Mouse (Mus musculus) embryonic facial prominence, embryonic 13.5 days (tissue): ENCODE measurements around the gene Slc50a1. TPM values are rescaled to one million over a fixed set of nuclear protein-coding genes. Genes with fewer than 3 reads are reported as not detected.
A peak's percentile ranks its signal among the peaks of the same experiment; 100 is the strongest.

Experiments used
- ATAC-seq: fragments of 200-750 bp; cut with Nextera tagmentation; 2 replicates; pipeline ENCODE4 v1.8.0; 2017; ENCODE audit warnings: low read depth; ENCODE audit not compliant: insufficient number of reproducible peaks, insufficient read depth, low FRiP score, low TSS enrichment
- H3K27ac ChIP-seq: fragments of 300-500 bp; sonication (generic); 2 replicates; pipeline ENCODE4 v1.5.1; 2015; ENCODE audit warnings: moderate library complexity, mild to moderate bottlenecking, inconsistent platforms
- H3K27me3 ChIP-seq: fragments of 300-500 bp; sonication (generic); 2 replicates; pipeline ENCODE4 v1.6.1; 2015; ENCODE audit warnings: mild to moderate bottlenecking, inconsistent platforms
- H3K36me3 ChIP-seq: fragments of 300-500 bp; sonication (generic); 2 replicates; pipeline ENCODE4 v1.6.1; 2015; ENCODE audit warnings: mild to moderate bottlenecking, inconsistent platforms
- H3K4me1 ChIP-seq: fragments of 300-500 bp; sonication (generic); 2 replicates; pipeline ENCODE4 v1.6.1; 2015; ENCODE audit warnings: inconsistent platforms
- H3K4me2 ChIP-seq: fragments of 300-500 bp; sonication (generic); 2 replicates; pipeline ENCODE4 v1.6.1; 2015; ENCODE audit warnings: moderate library complexity, mild to moderate bottlenecking, inconsistent platforms
- H3K4me3 ChIP-seq: fragments of 300-500 bp; sonication (generic); 2 replicates; pipeline ENCODE4 v1.5.1; 2015; ENCODE audit warnings: mild to moderate bottlenecking, inconsistent platforms
- H3K9ac ChIP-seq: fragments of 300-500 bp; sonication (generic); 2 replicates; pipeline ENCODE4 v1.6.1; 2015; ENCODE audit warnings: mild to moderate bottlenecking, inconsistent platforms
- H3K9me3 ChIP-seq: fragments of 300-500 bp; sonication (generic); 2 replicates; pipeline ENCODE4 v1.6.1; 2016; ENCODE audit warnings: inconsistent platforms
- WGBS: fragments of 180-500 bp; shearing (Covaris S2); methylation state at CpG from one replicate; pipeline ENCODE4 v1.1.7; 2015; ENCODE audit warnings: mixed read lengths; 5-methylcytosine and 5-hydroxymethylcytosine counted together
- polyA plus RNA-seq: library from polyadenylated mRNA; unstranded; fragments of >200 nt; fragmentation: Nextera tagmentation; extraction: Ambion mirVana; gene quantifications from 2 replicates; pipeline ENCODE4 v1.2.1, GENCODE M21; 2015

Slc50a1 gene
- polyA plus RNA-seq, 1 experiment from 2014 or later: 67.4 TPM

DNA sequence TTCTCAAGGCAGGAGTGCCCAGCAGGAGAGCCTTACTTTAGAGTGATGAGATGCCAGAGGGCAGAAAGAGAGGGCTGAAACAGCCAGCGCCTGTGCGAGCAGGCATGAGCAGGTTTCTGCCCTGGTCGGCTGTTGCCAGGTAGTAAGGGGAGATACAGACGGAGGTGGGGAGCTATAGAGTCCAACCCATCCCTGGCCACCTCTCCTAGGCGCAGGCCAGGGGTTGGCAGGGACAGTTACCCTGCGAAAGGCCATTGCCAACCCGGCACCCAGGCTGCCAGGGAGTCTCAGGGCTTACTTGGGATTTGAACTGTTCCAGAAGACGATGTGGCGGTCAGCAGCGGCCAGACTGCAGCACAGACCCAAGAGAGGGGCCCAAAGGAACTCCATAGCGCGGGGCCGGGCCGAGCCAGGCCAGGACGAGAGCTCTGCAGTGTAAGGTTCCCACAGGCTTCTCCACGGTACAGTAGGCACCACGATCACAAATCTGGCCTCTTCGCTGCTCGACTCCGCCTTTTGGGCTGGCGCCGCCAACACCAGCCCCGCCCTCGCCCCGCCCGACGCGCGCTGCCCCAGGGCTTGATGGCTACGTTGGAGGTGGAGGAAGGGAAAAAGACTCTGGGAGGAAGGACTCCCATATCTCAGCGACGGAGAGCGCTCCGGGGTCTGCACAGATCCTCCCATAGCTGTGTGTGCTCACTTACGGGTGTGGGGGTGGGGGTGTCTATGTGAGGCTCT, 9.0 kb upstream of the Slc50a1 start:
- WGBS: 2% methylated on average over 35 of the region's 35 CpGs
- H3K4me1 ChIP-seq: peaks cover 52% of the 10 kb centered on the region

DNA sequence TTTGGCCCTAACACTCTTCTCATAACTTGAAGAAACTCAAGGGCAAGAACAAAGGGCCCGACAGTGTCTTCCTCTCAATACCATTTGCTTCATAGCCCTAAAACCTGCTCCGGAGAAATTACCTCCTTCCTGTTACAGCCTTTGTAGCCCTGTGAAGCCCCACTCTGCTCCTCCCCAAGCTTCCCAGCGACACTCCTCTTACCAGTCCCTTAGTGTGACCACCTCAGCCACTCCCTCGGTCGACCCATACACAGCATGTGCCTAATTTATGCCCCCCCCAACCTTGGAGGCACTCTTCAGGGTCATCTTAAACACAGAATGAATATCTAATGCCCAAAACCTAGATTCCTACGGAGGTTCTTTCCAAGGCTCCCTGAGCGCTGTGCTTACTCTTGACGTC, 8.3 kb upstream of the Slc50a1 start:
- Histone ChIP-seq H3K9ac (peak overlapping the region; percentile 76), H3K9me3 (no peaks in the 10 kb centered on the region), H3K36me3 (peaks cover 17% of the 10 kb centered on the region), H3K4me2 (peak overlapping the region; percentile 95), H3K4me1 (peaks cover 52% of the 10 kb centered on the region), H3K27ac (peak overlapping the region; percentile 79), H3K27me3 (peaks cover 19% of the 10 kb centered on the region), H3K4me3 (peak overlapping the region; percentile 53)
- 18% methylated on average over 8 of the region's 8 CpGs for WGBS
- ATAC-seq: no peak

More for the DNA sequence above, 9.0 kb upstream of the Slc50a1 start:
- Histone ChIP-seq H3K36me3 (peaks cover 17% of the 10 kb centered on the region), H3K4me3 (peak overlapping the region; percentile 53), H3K4me2 (peak overlapping the region; percentile 95), H3K9me3 (no peaks in the 10 kb centered on the region), H3K27me3 (peaks cover 19% of the 10 kb centered on the region), H3K9ac (peak overlapping the region; percentile 76), H3K27ac (peak overlapping the region; percentile 79)
- peak; percentile 82 for ATAC-seq

DNA sequence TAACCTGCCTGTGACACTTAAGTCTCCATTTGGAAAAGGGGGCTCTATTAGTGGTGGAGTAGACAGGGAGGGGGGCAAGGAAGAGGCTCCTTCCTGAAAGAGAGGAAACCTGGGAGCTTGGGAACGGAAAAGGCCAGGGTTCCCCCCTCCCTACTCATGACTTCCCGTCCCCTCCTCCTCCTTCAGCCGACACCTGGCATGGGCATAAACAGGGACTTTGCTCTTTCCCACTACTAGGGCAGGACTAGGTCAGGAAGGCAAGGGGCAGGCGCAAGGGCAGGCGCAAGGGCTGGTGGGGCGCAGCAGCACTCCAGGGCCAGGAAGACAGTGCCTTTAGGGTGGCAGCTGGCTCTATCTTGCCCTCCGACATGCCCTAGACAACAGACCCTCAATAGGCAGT, 7.7 kb upstream of the Slc50a1 start:
- peaks cover 19% of the 10 kb centered on the region for H3K27me3 ChIP-seq
- peak overlapping the region; percentile 53 for H3K4me3 ChIP-seq
- H3K4me1 ChIP-seq: peaks cover 52% of the 10 kb centered on the region
- peak overlapping the region; percentile 76 for H3K9ac ChIP-seq
- 63% methylated on average over 7 of the region's 7 CpGs for WGBS
- H3K9me3 ChIP-seq: no peaks in the 10 kb centered on the region
- H3K36me3 ChIP-seq: peaks cover 22% of the 10 kb centered on the region
- H3K4me2 ChIP-seq: peak overlapping the region; percentile 95
- H3K27ac ChIP-seq: peak overlapping the region; percentile 79
- no peak for ATAC-seq

DNA sequence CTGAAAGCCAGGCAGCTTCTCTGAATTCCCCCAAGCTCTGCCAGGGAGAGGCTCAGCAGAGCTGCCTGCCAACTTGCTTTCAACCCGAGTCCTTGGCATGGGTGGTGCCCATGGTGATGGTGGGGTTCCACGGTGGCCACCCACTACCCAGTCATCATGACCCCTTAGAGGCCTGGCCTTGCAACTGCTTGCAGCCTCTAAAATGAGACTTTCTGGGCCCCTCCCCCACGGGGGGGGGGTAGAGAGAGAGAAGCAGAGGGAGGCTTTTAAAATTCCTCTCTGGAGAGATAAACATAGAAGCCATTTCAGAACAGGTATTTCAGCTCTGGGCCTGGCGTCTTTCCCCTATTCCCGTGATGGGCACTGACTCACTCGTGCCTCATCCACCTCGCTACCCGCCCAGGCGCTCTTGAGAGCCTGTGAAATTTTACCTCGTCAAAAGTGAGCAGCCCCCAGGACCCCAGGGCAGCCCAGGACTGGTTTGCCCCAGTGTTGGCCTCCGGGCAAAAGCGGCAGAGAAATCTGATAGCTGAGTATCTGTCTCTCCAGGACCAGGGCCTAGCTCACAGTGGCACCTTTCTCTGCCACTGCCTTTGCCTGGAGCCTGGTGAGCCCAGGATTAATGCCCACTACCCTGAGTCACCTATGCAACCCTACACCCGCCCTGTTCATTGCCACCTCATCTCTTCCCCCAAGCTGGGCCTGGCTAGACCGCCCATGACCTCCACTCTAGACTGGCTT, 7.1 kb upstream of the Slc50a1 start:
- no peaks in the 10 kb centered on the region for H3K9me3 ChIP-seq
- peak overlapping the region; percentile 76 for H3K9ac ChIP-seq
- H3K4me2 ChIP-seq: peak overlapping the region; percentile 95
- peak overlapping the region; percentile 53 for H3K4me3 ChIP-seq
- peaks cover 26% of the 10 kb centered on the region for H3K36me3 ChIP-seq
- H3K4me1 ChIP-seq: peaks cover 52% of the 10 kb centered on the region
- 32% methylated on average over 14 of the region's 14 CpGs for WGBS
- peak overlapping the region; percentile 79 for H3K27ac ChIP-seq
- H3K27me3 ChIP-seq: peaks cover 19% of the 10 kb centered on the region
- no peak for ATAC-seq

DNA sequence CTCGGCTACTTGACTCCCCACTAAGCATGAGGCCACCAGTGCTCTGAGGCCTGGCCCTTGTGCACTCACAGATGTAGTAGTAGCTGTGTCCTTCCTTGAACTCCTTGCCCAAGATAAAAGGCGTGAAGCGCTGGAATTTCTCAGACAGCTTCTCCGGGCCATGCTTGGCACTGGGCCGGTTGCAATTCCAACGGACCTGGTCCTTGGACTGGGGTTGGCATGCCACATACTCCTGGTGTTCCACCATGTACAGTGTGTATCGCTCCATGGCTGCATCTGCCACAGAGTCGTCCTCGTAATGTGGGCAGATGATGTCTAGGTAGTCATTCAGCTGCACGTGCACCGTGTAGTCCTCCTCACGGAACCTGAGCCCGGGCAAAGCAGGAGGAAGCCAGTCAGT, 5.7 kb upstream of the Slc50a1 start:
- H3K27me3 ChIP-seq: peaks cover 11% of the 10 kb centered on the region
- no peak overlapping the region for H3K27ac ChIP-seq
- 90% methylated on average over 13 of the region's 13 CpGs for WGBS

DNA sequence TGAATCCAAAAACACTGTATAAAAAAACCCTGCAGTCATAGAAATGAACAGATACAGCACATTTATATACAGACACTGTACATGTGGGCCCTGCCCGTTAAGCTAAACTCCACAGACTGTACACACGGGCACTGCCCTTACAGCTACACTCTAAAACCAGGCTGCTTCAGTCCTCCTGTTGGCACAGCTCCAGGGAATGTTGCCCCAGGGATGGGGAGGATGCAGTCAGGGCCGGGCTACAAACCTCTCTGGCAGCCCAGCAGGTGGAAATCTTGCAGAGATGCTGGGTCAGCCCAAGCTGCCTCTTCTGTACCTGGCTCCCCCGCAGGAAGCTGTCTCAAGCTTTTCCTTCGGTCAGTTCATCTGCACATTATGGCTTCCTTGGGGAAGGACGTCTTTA, 1.4 kb upstream of the Slc50a1 start:
- Histone ChIP-seq H3K4me1 (peaks cover 46% of the 10 kb centered on the region), H3K4me3 (no peak overlapping the region), H3K9me3 (no peaks in the 10 kb centered on the region), H3K9ac (no peak overlapping the region), H3K4me2 (no peak overlapping the region), H3K27me3 (no peaks in the 10 kb centered on the region), H3K36me3 (peaks cover 34% of the 10 kb centered on the region), H3K27ac (no peak overlapping the region)
- no peak for ATAC-seq
- WGBS: 59% methylated on average over 6 of the region's 6 CpGs

More for the DNA sequence above, 5.7 kb upstream of the Slc50a1 start:
- H3K9ac ChIP-seq: no peak overlapping the region
- no peak overlapping the region for H3K4me3 ChIP-seq
- H3K36me3 ChIP-seq: peaks cover 34% of the 10 kb centered on the region
- H3K4me2 ChIP-seq: peak overlapping the region; percentile 95; the same call in 1 of the 2 replicates
- H3K4me1 ChIP-seq: peaks cover 46% of the 10 kb centered on the region
- H3K9me3 ChIP-seq: no peaks in the 10 kb centered on the region
- ATAC-seq: no peak

DNA sequence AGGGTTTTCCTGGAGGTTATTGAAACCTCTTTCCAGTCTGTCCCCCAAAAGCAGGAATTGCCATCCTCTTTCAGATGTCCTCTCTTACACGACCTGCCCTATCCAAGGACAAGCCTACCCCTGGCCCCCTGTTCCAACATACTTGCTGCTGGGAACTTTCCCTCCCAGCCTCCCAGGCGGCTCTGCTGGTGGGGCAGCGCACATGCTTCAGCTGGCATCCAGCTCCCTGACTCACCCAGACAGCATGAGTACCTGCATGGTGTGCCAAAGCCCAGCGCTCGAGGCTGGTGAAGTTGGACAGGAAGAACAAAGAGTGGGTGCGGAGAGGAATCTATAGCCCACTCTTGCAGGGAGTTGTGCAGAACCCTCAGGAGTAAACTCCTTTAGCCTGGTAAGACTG, 521 bp upstream of the Slc50a1 start:
- Histone ChIP-seq H3K9me3 (no peaks in the 10 kb centered on the region), H3K36me3 (peaks cover 31% of the 10 kb centered on the region), H3K27me3 (no peaks in the 10 kb centered on the region), H3K4me2 (peak overlapping the region; percentile 78), H3K4me3 (peak overlapping the region; percentile 59), H3K4me1 (peaks cover 41% of the 10 kb centered on the region), H3K27ac (peak overlapping the region; percentile 88), H3K9ac (peak overlapping the region; percentile 83)
- ATAC-seq: no peak
- 69% methylated on average over 6 of the region's 6 CpGs for WGBS

DNA sequence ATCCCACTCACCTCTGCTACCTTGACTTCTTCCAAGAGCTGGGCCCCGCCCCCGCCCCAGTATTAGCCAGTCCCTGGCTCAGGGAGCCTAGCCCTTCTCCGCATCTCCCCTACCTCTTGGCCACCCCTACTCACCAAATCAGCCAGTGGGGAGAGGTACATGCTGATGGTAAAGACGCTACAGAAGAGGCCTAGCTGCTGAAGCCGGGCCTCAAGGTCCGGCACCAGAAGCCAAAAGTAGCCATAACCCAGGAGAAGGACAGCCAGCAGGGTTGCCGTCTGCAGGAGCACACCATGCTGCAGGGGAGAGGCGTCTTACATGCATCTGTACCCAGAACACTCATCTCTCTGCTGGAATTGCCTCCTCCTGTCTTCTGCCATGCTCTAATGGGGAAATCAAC, 1.5 kb downstream of the Slc50a1 start:
- Histone ChIP-seq H3K4me3 (peak overlapping the region; percentile 59; the same call in 1 of the 2 replicates), H3K4me1 (peaks cover 43% of the 10 kb centered on the region), H3K4me2 (peak overlapping the region; percentile 78), H3K9me3 (no peaks in the 10 kb centered on the region), H3K27me3 (no peaks in the 10 kb centered on the region), H3K27ac (no peak overlapping the region; the same call in 1 of the 2 replicates), H3K9ac (peak overlapping the region; percentile 83; the same call in 1 of the 2 replicates), H3K36me3 (peaks cover 17% of the 10 kb centered on the region)
- 51% methylated on average over 8 of the region's 8 CpGs for WGBS
- ATAC-seq: no peak

DNA sequence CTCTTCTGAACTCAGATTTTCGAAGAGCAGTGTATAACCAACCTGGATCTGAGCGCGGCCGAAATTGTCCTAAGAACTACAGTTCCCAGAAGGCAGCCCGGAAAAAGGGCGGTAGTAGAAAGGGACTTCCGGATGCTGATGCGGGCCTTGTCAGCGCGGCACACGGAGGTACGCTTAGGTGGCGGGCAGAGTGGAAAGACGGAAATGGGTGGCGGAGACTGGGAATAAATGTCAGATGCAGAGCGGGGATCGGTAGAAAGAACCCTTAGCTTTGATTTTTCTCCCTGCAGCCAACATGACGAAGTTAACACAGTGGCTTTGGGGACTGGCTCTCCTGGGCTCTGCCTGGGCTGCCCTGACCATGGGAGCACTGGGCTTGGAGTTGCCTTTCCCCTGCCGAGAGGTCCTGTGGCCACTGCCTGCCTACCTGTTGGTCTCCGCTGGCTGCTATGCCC, 3.9 kb downstream of the Slc50a1 start:
- no peaks in the 10 kb centered on the region for H3K36me3 ChIP-seq
- peak overlapping the region; percentile 69 for H3K4me3 ChIP-seq
- H3K9me3 ChIP-seq: no peaks in the 10 kb centered on the region
- under 1% methylated on average over 20 of the region's 20 CpGs for WGBS
- H3K4me1 ChIP-seq: peaks cover 43% of the 10 kb centered on the region
- H3K27me3 ChIP-seq: no peaks in the 10 kb centered on the region
- peak overlapping the region; percentile 88 for H3K9ac ChIP-seq
- peak overlapping the region; percentile 77 for H3K27ac ChIP-seq
- peak; percentile 57; the same call in 1 of the 2 replicates for ATAC-seq
- H3K4me2 ChIP-seq: peak overlapping the region; percentile 84

DNA sequence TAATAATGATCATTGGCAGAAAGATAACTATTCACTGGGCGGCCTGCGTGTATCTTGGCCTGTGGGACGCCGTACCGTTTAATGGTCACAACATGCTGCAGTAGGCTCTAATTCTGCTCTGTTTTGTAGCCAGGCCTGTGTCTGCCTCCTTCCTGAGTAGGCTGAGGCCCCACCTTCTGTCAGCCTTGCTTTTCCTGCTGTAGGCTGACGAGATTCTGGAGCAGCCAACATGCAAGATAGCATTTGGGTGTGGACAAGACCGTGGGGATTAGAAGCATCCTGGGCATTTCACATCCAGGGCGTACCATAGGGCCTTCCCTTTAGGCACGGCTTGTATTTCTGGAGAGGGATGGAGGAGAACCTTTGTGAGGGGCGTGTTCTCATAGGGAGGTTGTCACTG, 8.0 kb downstream of the Slc50a1 start:
- Histone ChIP-seq H3K27ac (no peak overlapping the region), H3K36me3 (no peaks in the 10 kb centered on the region), H3K4me1 (peaks cover 13% of the 10 kb centered on the region), H3K4me3 (no peak overlapping the region), H3K4me2 (no peak overlapping the region), H3K27me3 (no peaks in the 10 kb centered on the region), H3K9ac (no peak overlapping the region), H3K9me3 (no peaks in the 10 kb centered on the region)
- no peak for ATAC-seq
- WGBS: 74% methylated on average over 10 of the region's 10 CpGs

DNA sequence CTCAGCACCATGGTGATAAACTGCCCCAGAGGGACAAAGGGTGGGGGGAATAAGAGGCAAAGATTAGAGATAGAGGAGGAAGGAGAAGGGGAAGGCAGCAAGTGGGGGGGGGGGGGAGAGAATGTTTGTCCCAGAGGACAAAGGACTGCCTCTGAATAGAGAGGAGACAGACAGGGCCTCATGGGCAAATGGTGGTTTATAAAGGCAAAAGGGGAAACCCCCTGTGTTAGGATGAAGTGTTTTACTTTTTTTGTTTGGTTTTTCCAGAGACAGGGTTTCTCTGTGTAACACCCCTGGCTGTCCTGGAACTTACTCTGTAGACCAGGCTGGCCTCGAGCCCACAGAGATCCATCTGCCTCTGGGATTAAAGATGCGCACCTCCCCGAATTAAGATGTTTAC, 10.2 kb downstream of the Slc50a1 start:
- H3K4me3 ChIP-seq: no peak overlapping the region
- H3K36me3 ChIP-seq: no peaks in the 10 kb centered on the region
- 0 out of 2 replicates have a peak, but pooled peaks cover 3% of the 10 kb centered on the region for H3K4me1 ChIP-seq
- H3K4me2 ChIP-seq: no peak overlapping the region
- no peak overlapping the region for H3K27ac ChIP-seq
- WGBS: 78% methylated on average over 3 of the region's 3 CpGs
- no peak overlapping the region for H3K9ac ChIP-seq
- no peak for ATAC-seq
- H3K27me3 ChIP-seq: no peaks in the 10 kb centered on the region
- no peaks in the 10 kb centered on the region for H3K9me3 ChIP-seq
